Comparison of ENCODE assay signal across 20 mouse cellular contexts in the genomic region with DNA sequence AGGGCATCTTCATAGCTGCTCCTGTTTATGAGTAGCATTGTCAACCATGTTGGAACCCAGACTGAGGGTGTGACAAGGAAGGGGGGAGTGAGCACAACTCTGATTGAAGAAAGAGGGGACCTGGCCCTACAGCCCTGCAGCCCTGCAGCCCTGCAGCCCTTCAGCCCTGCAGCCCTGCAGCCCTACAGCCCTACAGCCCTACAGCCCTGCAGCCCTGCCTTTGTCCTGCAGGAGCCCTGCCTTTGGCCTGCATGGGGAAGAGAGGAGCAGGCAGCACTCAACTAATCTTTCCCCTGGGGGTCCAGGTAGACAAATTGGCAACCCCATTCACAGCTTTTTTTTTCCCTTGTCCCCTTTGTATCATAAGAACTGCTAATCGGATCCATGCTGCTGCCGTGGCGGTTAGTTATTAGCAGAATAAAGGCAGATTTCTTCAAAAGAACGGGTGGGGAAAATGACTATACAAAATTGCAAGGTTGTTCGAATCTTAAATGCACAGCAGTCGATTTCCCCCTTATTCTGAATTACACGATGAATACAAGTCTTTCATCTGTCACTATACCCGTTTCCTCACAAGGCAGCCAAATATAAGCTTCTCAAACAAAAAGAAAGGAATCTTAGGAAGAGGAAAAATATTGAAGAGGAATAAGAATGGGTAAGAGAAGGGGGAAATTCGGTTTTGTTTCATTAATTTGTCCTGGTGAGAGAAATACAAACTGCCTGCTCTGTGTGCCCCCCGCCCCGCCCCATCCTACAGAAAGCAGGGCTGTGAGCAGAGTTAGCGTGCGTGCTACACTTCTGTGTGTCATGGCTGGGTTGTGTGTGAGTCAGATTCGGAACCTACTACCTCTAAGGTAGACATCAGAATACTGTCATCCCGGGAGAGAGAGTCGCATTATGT.
DNase-seq lines count a peak whose midpoint lies in the region; ATAC-seq lines count a peak whose summit lies in the region.
"Had no signal": no experiment of that assay in that cellular context is flagged by ENCODE, and none has a peak within 500 bp of the region (broad histone marks: within the 10 kb centered on the region; RNA-seq: fewer than 3 reads in every experiment).

No protein-coding gene starts in this region.

- ATAC-seq in hindbrain, embryonic 14.5 days (ENCODE audit: low FRiP score) = no peak
- ATAC-seq in hindbrain, embryonic 12.5 days (ENCODE audit: low FRiP score) = no peak
- ATAC-seq in forebrain, embryonic 15.5 days (replicated peaks) = no peak
- ATAC-seq in midbrain, embryonic 14.5 days (ENCODE audit: low FRiP score, low TSS enrichment) = no peak

- H3K9ac ChIP-seq in hindbrain, embryonic 14.5 days = no peak overlapping the region
- no peak overlapping the region for H3K9ac ChIP-seq in hindbrain, embryonic 12.5 days
- H3K9ac ChIP-seq in forebrain, embryonic 15.5 days (replicated peaks) = no peak overlapping the region; the same call in 1 of the 2 replicates
- H3K9ac ChIP-seq in midbrain, embryonic 14.5 days (replicated peaks; ENCODE audit: low read length) = peak overlapping the region; percentile 31; the same call in 1 of the 2 replicates
- H3K9ac ChIP-seq: embryonic facial prominence, embryonic 12.5 days; limb, embryonic 13.5 days; liver, embryonic 13.5 days; lung, embryonic 14.5 days had no signal

- H3K4me2 ChIP-seq in hindbrain, embryonic 14.5 days (replicated peaks) = no peak overlapping the region
- no peak overlapping the region for H3K4me2 ChIP-seq in hindbrain, embryonic 12.5 days (replicated peaks)
- no peak overlapping the region for H3K4me2 ChIP-seq in forebrain, embryonic 15.5 days (replicated peaks)
- H3K4me2 ChIP-seq in midbrain, embryonic 14.5 days (ENCODE audit: low read length) = no peak overlapping the region
- H3K4me2 ChIP-seq: embryonic facial prominence, embryonic 12.5 days; limb, embryonic 13.5 days; liver, embryonic 13.5 days; lung, embryonic 14.5 days had no signal

- H3K27ac ChIP-seq in hindbrain, embryonic 14.5 days = 0 out of 2 replicates have a peak overlapping the region, but pooled peaks have one; percentile 3
- H3K27ac ChIP-seq in hindbrain, embryonic 12.5 days = no peak overlapping the region
- peak overlapping the region; percentile 69 for H3K27ac ChIP-seq in forebrain, embryonic 10.5 days
- peak overlapping the region; percentile 62 for H3K27ac ChIP-seq in forebrain, embryonic 15.5 days (replicated peaks)
- H3K27ac ChIP-seq in midbrain, embryonic 14.5 days (replicated peaks; ENCODE audit: low read depth, low read length) = peak overlapping the region; percentile 49; the same call in 1 of the 2 replicates
- H3K27ac ChIP-seq: embryonic facial prominence, embryonic 12.5 days; limb, embryonic 13.5 days; liver, embryonic 13.5 days had no signal

- 57% methylated on average over 16 of the region's 16 CpGs for WGBS in hindbrain, embryonic 14.5 days
- 63% methylated on average over 16 of the region's 16 CpGs for WGBS in hindbrain, embryonic 12.5 days
- WGBS in forebrain, embryonic 10.5 days = 35% methylated on average over 16 of the region's 16 CpGs
- WGBS in forebrain, embryonic 15.5 days = 20% methylated on average over 16 of the region's 16 CpGs
- 40% methylated on average over 16 of the region's 16 CpGs for WGBS in midbrain, embryonic 14.5 days

- H3K4me1 ChIP-seq in hindbrain, embryonic 14.5 days (replicated peaks; ENCODE audit: control insufficient read depth, insufficient read depth, low read length) = peaks cover 18% of the 10 kb centered on the region
- peaks cover 10% of the 10 kb centered on the region for H3K4me1 ChIP-seq in hindbrain, embryonic 12.5 days
- peaks cover 70% of the 10 kb centered on the region for H3K4me1 ChIP-seq in forebrain, embryonic 10.5 days
- peaks cover 33% of the 10 kb centered on the region for H3K4me1 ChIP-seq in forebrain, embryonic 15.5 days
- H3K4me1 ChIP-seq in midbrain, embryonic 14.5 days (ENCODE audit: control insufficient read depth, insufficient read depth, low read length) = peaks cover 11% of the 10 kb centered on the region

- H3K4me3 ChIP-seq in hindbrain, embryonic 14.5 days (replicated peaks; ENCODE audit: low read length) = no peak overlapping the region
- no peak overlapping the region for H3K4me3 ChIP-seq in hindbrain, embryonic 12.5 days
- H3K4me3 ChIP-seq in forebrain, embryonic 10.5 days = no peak overlapping the region
- no peak overlapping the region for H3K4me3 ChIP-seq in forebrain, embryonic 15.5 days
- no peak overlapping the region for H3K4me3 ChIP-seq in midbrain, embryonic 14.5 days (replicated peaks; ENCODE audit: low read depth, low read length)
- H3K4me3 ChIP-seq: embryonic facial prominence, embryonic 12.5 days; erythroblast, embryonic 14.5 days; limb, embryonic 13.5 days; liver, embryonic 13.5 days had no signal

- intact Hi-C loops in left cerebral cortex, postnatal 14 days (cut with DNase I) = loop anchor here (5.0 kb wide), 1 partner anchor 77 kb away; no protein-coding TSS in a partner anchor

- no peaks in the 10 kb centered on the region for H3K9me3 ChIP-seq in hindbrain, embryonic 14.5 days (ENCODE audit: control insufficient read depth, low read length)
- no peaks in the 10 kb centered on the region for H3K9me3 ChIP-seq in hindbrain, embryonic 12.5 days (replicated peaks)
- no peaks in the 10 kb centered on the region for H3K9me3 ChIP-seq in forebrain, embryonic 10.5 days
- H3K9me3 ChIP-seq in forebrain, embryonic 15.5 days = no peaks in the 10 kb centered on the region
- no peaks in the 10 kb centered on the region for H3K9me3 ChIP-seq in midbrain, embryonic 14.5 days (ENCODE audit: control insufficient read depth, low read length)
- H3K9me3 ChIP-seq: embryonic facial prominence, embryonic 12.5 days; limb, embryonic 13.5 days; liver, embryonic 13.5 days had no signal

- H3K36me3 ChIP-seq in hindbrain, embryonic 14.5 days (replicated peaks; ENCODE audit: control insufficient read depth, insufficient read depth) = no peaks in the 10 kb centered on the region
- H3K36me3 ChIP-seq in hindbrain, embryonic 12.5 days = no peaks in the 10 kb centered on the region; the same call in 1 of the 2 replicates
- peaks cover 8% of the 10 kb centered on the region; the same call in 1 of the 2 replicates for H3K36me3 ChIP-seq in forebrain, embryonic 10.5 days (replicated peaks)
- H3K36me3 ChIP-seq in forebrain, embryonic 15.5 days = no peaks in the 10 kb centered on the region
- no peaks in the 10 kb centered on the region for H3K36me3 ChIP-seq in midbrain, embryonic 14.5 days (ENCODE audit: control insufficient read depth, insufficient read depth, low read length)
- H3K36me3 ChIP-seq: liver, embryonic 13.5 days had no signal

- DNase-seq in hindbrain, embryonic 14.5 days (ENCODE audit: low spot score) = no peak
- DNase-seq in forebrain, embryonic 10.5 days (ENCODE audit: extremely low spot score, low spot score) = peak; percentile 53
- peak; percentile 44 for DNase-seq in midbrain, embryonic 14.5 days
- DNase-seq in gastrocnemius, postnatal 4 days (ENCODE audit: low spot score in 2 of 2) = no peak
- DNase-seq in left cerebral cortex, postnatal 14 days (ENCODE audit: low spot score in 2 of 2) = no peak
- no peak for DNase-seq in adrenal gland, postnatal 25 days
- DNase-seq: B cell, adult 2 months; cerebellum, adult 9-10 months; gastrocnemius, postnatal 25 days; kidney, adult 18-20 months; kidney, postnatal 10 days; liver, embryonic 13.5 days; lung, embryonic 14.5 days; lung, postnatal 36 days; thymus, postnatal 14 days had no signal

- H3K27me3 ChIP-seq in hindbrain, embryonic 14.5 days (ENCODE audit: control insufficient read depth, insufficient read depth, low read length) = no peaks in the 10 kb centered on the region
- H3K27me3 ChIP-seq in hindbrain, embryonic 12.5 days = no peaks in the 10 kb centered on the region
- H3K27me3 ChIP-seq in forebrain, embryonic 10.5 days (ENCODE audit: poor library complexity, severe bottlenecking) = peaks cover 34% of the 10 kb centered on the region
- no peaks in the 10 kb centered on the region for H3K27me3 ChIP-seq in forebrain, embryonic 15.5 days
- H3K27me3 ChIP-seq in midbrain, embryonic 14.5 days (ENCODE audit: control insufficient read depth, insufficient read depth, low read length) = no peaks in the 10 kb centered on the region
- H3K27me3 ChIP-seq: embryonic facial prominence, embryonic 12.5 days; limb, embryonic 13.5 days; liver, embryonic 13.5 days had no signal

Comparison
In these comparisons a context has a peak if more than half of its experiments do, and no peak if none do; other contexts are left out.
1. DNase-seq: peak in forebrain, embryonic 10.5 days (single experiment) and midbrain, embryonic 14.5 days (single experiment); none in hindbrain, embryonic 14.5 days (single experiment), gastrocnemius, postnatal 4 days (0 of 2), left cerebral cortex, postnatal 14 days (0 of 2) and adrenal gland, postnatal 25 days (single experiment).